Mouse (Mus musculus): Measurements from ENCODE around the gene Gm42791. TPM values are rescaled to one million over a fixed set of nuclear protein-coding genes. Genes with fewer than 3 reads are reported as not detected.

The Gm42791 gene
- total RNA-seq, 2 experiments from 2014 or later: not detected

Other genes with a start within 250 kb of the Gm42791 start
- 1.8 and 3.1 TPM in 2 replicates for gene Katnal1, start 65.8 kb downstream of the Gm42791 start, total RNA-seq (2015)
- gene Katnal1, start 65.8 kb downstream of the Gm42791 start, total RNA-seq (2017): 2.4 and 2.5 TPM in 2 replicates
- 22.5 and 23.7 TPM in 2 replicates for gene Uspl1, start 189.2 kb upstream of the Gm42791 start, total RNA-seq (2015)
- 21.9 and 23.8 TPM in 2 replicates for gene Uspl1, start 189.2 kb upstream of the Gm42791 start, total RNA-seq (2017)
- 803 and 833 TPM in 2 replicates for gene Hmgb1, start 189.3 kb upstream of the Gm42791 start, total RNA-seq (2015)
- gene Hmgb1, start 189.3 kb upstream of the Gm42791 start, total RNA-seq (2017): 665 and 708 TPM in 2 replicates